Mouse (Mus musculus) thymus, adult 2 months (tissue): Measurements from ENCODE around the gene Dcdc2b. TPM values are rescaled to one million over a fixed set of nuclear protein-coding genes. Genes with fewer than 3 reads are reported as not detected.

Experiments used
- DNase-seq: peaks from one replicate; pipeline ENCODE4 v3.0.0; 2021
- H3K27ac ChIP-seq: fragments of 200-500 bp; 2 replicates; pipeline ENCODE4 v1.5.1; 2012; ENCODE audit warnings: low read length, control low read depth; ENCODE audit not compliant: control insufficient read depth, insufficient read depth
- H3K27me3 ChIP-seq: fragments of 200-500 bp; 2 replicates; pipeline ENCODE4 v1.6.1; 2012; ENCODE audit warnings: mild to moderate bottlenecking, low read length, moderate library complexity, mixed read lengths; ENCODE audit not compliant: control insufficient read depth, insufficient read depth
- H3K36me3 ChIP-seq: fragments of 200-500 bp; 2 replicates; pipeline ENCODE4 v1.6.1; 2012; ENCODE audit warnings: mild to moderate bottlenecking, low read length, moderate library complexity; ENCODE audit not compliant: control insufficient read depth, insufficient read depth
- H3K4me1 ChIP-seq: fragments of 200-500 bp; replicated peaks from 2 replicates; pipeline ENCODE4 v1.6.1; 2012; ENCODE audit warnings: low read length; ENCODE audit not compliant: control insufficient read depth, insufficient read depth
- H3K4me3 ChIP-seq: fragments of 200-500 bp; 2 replicates; pipeline ENCODE4 v1.5.1; 2012; ENCODE audit warnings: mild to moderate bottlenecking, low read length, control low read depth, moderate library complexity; ENCODE audit not compliant: control insufficient read depth, insufficient read depth
- CTCF ChIP-seq: fragments of 200-500 bp; IDR thresholded peaks from 2 replicates; pipeline ENCODE4 v1.5.1; 2012; ENCODE audit warnings: mild to moderate bottlenecking, control low read depth, low read length, moderate library complexity, borderline replicate concordance; ENCODE audit not compliant: control insufficient read depth, poor library complexity, insufficient read depth; ENCODE audit errors: extremely low read depth
- POLR2A ChIP-seq: fragments of 200-500 bp; IDR thresholded peaks from 2 replicates; pipeline ENCODE4 v1.6.1; 2012; ENCODE audit warnings: mild to moderate bottlenecking, low read length, control low read depth, moderate library complexity; ENCODE audit not compliant: control insufficient read depth, poor library complexity, insufficient read depth; ENCODE audit errors: extremely low read depth
- WGBS: fragments of 180-500 bp; shearing (Covaris S2); methylation state at CpG from one replicate; pipeline ENCODE4 v1.1.7; 2018; 5-methylcytosine and 5-hydroxymethylcytosine counted together
- polyA plus RNA-seq: library from polyadenylated mRNA; depleted of rRNA; stranded (reverse); fragments of >200 nt; gene quantifications from 2 replicates; pipeline ENCODE4 v1.2.3, GENCODE M21; 2012

Dcdc2b gene
- polyA plus RNA-seq, 1 experiment, result 7.0 TPM

- peak; percentile 86 for DNase-seq
- under 1% methylated on average over 74 of the region's 74 CpGs for WGBS
- TF ChIP-seq CTCF, result 0 out of 2 replicates have a peak, but pooled peaks have one; percentile 12
- peak; percentile 80 for TF ChIP-seq POLR2A
- peaks cover 12% of the 10 kb centered on the region for H3K36me3 ChIP-seq
- H3K4me1 ChIP-seq, result peaks cover 12% of the 10 kb centered on the region
- H3K27me3 ChIP-seq, result no peaks in the 10 kb centered on the region
- H3K4me3 ChIP-seq, result peak within 1 kb of the TSS; percentile 82
- no peak within 1 kb of the TSS for H3K27ac ChIP-seq
Measured at GRCm38 (mm10) chr4:129600233-129601158, 13.6 kb downstream of the Dcdc2b start, which contains the start of the genes Eif3i and Tmem234. Gene Eif3i, minus strand, starts transcription at chr4:129600648. Gene Tmem234, plus strand, starts transcription at chr4:129600668.

- Histone ChIP-seq H3K27me3 (no peaks in the 10 kb centered on the region), H3K4me3 (no peak overlapping the region), H3K36me3 (peaks cover 20% of the 10 kb centered on the region), H3K4me1 (peaks cover 11% of the 10 kb centered on the region), H3K27ac (no peak overlapping the region)
- WGBS, result 86% methylated on average over 4 of the region's 4 CpGs
- DNase-seq, result no peak
- TF ChIP-seq CTCF, result no peak
- TF ChIP-seq POLR2A, result no peak
Measured at GRCm38 (mm10) chr4:129588865-129589264, 25.2 kb downstream of the Dcdc2b start.

- no peak for TF ChIP-seq POLR2A
- no peak for TF ChIP-seq CTCF
- H3K4me3 ChIP-seq, result no peak overlapping the region
- H3K36me3 ChIP-seq, result peaks cover 8% of the 10 kb centered on the region
- no peaks in the 10 kb centered on the region for H3K27me3 ChIP-seq
- no peak for DNase-seq
- peaks cover 12% of the 10 kb centered on the region for H3K4me1 ChIP-seq
- H3K27ac ChIP-seq, result no peak overlapping the region
- WGBS, result 100% methylated on average over 1 of the region's 1 CpGs
Measured at GRCm38 (mm10) chr4:129586943-129587342, 27.1 kb downstream of the Dcdc2b start.

GRCm38 (mm10) chr4:129585773-129586172, 28.3 kb downstream of the Dcdc2b start:
- Histone ChIP-seq H3K27ac (no peak overlapping the region), H3K36me3 (no peaks in the 10 kb centered on the region), H3K4me3 (no peak overlapping the region), H3K4me1 (peaks cover 12% of the 10 kb centered on the region), H3K27me3 (no peaks in the 10 kb centered on the region)
- DNase-seq, result no peak
- TF ChIP-seq POLR2A (no peak), CTCF (no peak)
- WGBS, result 92% methylated on average over 9 of the region's 9 CpGs

- TF ChIP-seq CTCF (peak; percentile 77; the same call in 1 of the 2 replicates), POLR2A (0 out of 2 replicates have a peak, but pooled peaks have one; percentile 46)
- WGBS, result 4% methylated on average over 36 of the region's 36 CpGs
- Histone ChIP-seq H3K4me1 (peaks cover 18% of the 10 kb centered on the region), H3K27me3 (no peaks in the 10 kb centered on the region), H3K36me3 (no peaks in the 10 kb centered on the region), H3K4me3 (peak overlapping the region; percentile 90), H3K27ac (peak overlapping the region; percentile 92)
- DNase-seq, result peak; percentile 90
Measured at GRCm38 (mm10) chr4:129584884-129585608, 29.0 kb downstream of the Dcdc2b start.

- WGBS, result 89% methylated on average over 1 of the region's 1 CpGs
- DNase-seq, result no peak
- peak overlapping the region; percentile 40 for H3K27ac ChIP-seq
- no peak overlapping the region for H3K4me3 ChIP-seq
- H3K4me1 ChIP-seq, result peaks cover 22% of the 10 kb centered on the region
- no peaks in the 10 kb centered on the region for H3K36me3 ChIP-seq
- TF ChIP-seq POLR2A (no peak), CTCF (no peak)
- no peaks in the 10 kb centered on the region for H3K27me3 ChIP-seq
Measured at GRCm38 (mm10) chr4:129584370-129584769, 29.7 kb downstream of the Dcdc2b start.
